Mouse (Mus musculus) 3134 (cell line): ENCODE results near the gene Cldn7.
"Not testable (repeated sequence)": the region's sequence is repeated elsewhere in the genome, so short reads cannot be mapped to it uniquely, and the experiment has no call there.

Experiments
- DNase-seq: peaks from one replicate; pipeline ENCODE4 v3.0.0-alpha.2; 2011; ENCODE audit warnings: low spot score; ENCODE audit not compliant: insufficient read length; ENCODE audit errors: extremely low read depth

The Cldn7 gene

DNA sequence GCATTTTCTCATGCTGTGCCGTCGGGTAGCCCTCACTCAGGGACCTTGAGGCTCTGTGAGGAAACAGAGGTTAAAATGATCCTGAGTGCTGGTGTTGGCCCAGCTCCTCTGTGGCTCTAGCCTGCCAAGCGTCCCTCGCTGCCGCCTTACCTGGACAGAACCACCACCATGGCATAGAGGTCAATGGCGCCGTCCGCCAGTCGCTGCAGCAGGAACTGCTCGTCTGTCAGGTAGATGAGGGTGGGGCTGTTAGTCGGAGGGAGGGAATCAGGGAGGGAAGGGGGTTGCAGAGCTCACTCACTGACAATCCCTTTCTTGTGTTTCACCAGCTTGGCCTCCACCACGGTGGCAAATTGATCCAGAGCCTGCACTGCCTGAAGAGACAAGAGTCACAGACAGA, 46.0 kb downstream of the Cldn7 start:
- no peak for DNase-seq

DNA sequence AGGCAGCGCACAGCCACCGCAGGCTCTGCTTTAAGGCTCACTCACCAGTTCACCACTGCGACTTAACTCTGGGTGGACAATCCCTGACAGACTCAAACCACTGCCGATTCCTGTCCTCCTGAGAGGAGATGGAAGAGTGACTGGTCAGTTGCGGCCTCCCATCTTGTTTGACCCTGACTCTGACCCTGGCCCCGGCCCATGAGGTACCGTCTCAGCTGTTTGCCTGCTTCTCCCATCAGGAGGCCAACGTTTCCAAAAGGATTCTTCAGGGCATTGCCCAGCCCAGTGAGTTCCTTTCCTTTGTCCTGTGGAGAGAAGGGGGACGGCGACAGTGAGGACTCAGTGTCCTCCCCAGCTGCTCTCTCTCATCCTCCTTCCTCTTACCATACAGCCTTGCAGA, 46.4 kb downstream of the Cldn7 start:
- no peak for DNase-seq

- no peak for DNase-seq
Observed at GRCm38 (mm10) chr11:70012931-70013330, 48.4 kb downstream of the Cldn7 start.

GRCm38 (mm10) chr11:70013408-70013807, 48.8 kb downstream of the Cldn7 start:
- no peak for DNase-seq

DNA sequence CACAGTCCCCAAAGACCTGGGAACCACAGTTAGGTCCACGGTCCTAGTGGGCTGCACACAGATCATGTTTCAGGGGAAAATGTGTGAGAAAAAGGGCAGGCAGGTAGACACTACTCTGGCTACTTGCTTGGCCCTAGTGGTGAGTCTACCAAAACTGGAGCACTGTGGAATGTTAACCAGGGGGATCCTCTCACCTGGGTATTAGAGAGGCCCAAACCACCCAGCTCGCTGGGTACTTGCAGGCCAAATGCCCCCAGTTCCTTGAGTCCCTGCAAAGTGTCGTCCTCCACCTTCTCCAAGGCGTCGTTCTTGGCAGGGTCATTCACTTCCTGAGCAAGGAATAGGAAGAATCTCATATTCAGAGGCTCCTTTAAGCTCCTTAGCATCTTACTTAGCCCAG, 49.5 kb downstream of the Cldn7 start:
- no peak for DNase-seq

- DNase-seq = peak; percentile 85
Observed at GRCm38 (mm10) chr11:70014880-70015558, 50.4 kb downstream of the Cldn7 start, which contains the start of gene Acadvl. Acadvl (minus strand) TSS chr11:70015411.

DNA sequence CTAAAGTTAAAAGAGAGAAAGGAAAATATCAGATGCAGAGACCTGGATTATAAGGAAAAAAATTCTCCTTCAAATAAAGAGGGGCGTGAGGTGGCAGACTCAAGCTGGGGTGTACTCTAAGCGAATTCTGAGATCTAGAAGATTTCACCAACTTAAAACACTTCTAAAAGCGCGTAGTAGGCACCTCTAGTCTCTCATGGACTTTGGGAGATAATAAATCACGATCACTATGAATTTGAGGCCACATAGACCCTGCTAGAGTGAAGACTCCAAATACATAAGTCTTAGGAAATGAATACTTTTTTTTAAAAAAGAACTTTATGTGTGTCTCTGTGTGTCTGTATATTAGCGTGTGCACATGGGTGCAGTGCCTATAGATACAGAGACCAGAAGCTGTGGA, 51.1 kb downstream of the Cldn7 start:
- DNase-seq = no peak

DNA sequence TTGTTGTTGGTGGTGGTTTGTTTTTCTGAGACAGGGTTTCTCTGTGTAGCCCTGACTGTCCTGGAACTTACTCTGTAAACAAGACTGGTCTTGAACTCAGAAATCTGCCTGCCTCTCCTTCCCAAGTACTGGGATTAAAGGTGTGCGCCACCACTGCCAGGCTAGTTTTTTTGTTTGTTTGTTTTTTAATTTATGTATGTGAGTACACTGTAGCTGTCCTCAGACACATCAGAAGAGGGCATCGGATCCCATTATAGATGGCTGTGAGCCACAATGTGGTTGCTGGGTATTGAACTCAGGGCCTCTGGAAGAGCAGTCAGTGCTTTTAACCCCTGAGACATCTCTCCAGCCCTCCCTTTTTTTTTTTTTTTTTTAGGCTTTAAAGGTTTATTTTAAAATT, 51.6 kb downstream of the Cldn7 start:
- DNase-seq = not testable (repeated sequence)

DNA sequence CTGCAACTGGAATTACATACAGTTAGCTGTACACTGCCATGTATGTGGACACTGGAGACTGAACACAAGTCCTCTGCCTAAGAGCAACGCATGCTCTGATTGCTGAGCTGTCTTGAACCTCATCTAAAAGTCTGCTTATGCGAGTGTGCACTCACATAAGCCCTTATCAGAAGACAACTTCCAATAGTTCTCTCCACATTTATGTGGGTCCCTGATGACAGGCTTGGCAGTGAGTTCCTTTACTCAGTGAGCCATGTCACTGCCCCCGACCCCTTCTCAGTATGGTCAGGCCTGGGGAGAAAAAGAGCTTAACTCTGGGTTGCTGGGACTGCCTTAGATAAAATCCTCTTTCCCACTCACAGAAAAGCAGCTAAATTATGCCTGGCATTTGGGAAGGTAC, 52.1 kb downstream of the Cldn7 start, which contains the start of gene Dlg4:
TSS of gene Dlg4 (plus strand) at position 274 of the 400 bp plus-strand sequence.
- DNase-seq = no peak

DNA sequence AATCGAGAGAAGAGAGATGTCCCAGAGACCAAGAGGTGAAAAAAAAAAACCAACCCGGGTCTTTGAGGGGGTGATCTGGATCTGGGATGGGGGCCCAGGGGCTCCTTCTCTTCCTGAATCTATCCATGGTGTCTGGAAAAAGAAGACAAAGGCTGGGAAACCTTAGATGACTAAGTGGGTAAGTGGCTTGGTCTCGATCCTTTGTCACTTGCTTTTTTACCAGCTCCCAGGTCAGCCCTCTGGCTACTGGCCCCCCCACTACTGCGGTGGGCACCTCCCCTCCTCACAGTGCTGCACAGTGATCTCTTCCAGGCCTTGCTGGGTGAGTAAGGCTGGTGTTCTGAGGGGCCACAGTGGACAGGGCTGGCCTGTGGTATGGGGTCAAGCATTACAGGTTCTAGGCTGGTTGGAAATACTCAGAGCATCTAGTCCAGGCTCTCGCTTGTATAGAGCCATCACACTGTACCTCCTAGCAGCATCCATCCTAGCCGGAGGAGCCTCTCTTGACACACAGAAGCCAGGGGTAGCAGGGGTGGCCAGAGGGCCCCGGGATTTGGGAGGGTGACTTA, 52.7 kb downstream of the Cldn7 start:
- DNase-seq = no peak
